Mouse (Mus musculus) heart, adult 18-20 months (tissue): ENCODE results near the gene Spns2. TPM values are rescaled to one million over a fixed set of nuclear protein-coding genes. Genes with fewer than 3 reads are reported as not detected.

Experiments
- DNase-seq, 2 experiments: peaks; one replicate each; pipeline ENCODE4 v3.0.0; 2021 to 2022; ENCODE audit warnings: mixed read lengths in 1 of 2
- total RNA-seq, 2 experiments: library from RNA; stranded (reverse); gene quantifications; 2 replicates each; pipeline ENCODE4 v1.2.3; 2021

The Spns2 gene
- total RNA-seq, 2 experiments from 2014 or later = 6.3 to 9.0 TPM

DNA sequence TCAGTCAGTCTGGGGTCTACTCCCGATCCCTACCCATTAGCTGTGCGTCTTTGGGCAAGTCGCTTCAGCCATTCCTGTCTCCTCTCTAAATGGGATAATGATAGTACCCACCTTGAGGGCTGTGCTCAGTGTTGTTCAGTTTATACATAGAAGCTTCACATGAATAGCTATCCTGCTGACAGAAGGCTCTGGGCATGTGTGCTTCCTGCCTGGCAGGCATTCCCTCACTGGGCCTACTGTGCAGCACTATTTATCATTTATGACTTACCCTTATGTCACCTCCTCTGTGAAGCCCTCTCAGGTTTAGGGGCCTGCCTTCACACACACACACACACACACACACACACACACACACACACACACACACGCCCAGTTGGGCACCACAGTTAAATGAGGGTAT lies 10.4 kb upstream of the Spns2 start:
- no peak for DNase-seq

GRCm38 (mm10) chr11:72497367-72497766 lies 7.7 kb upstream of the Spns2 start:
- DNase-seq = no peak

DNA sequence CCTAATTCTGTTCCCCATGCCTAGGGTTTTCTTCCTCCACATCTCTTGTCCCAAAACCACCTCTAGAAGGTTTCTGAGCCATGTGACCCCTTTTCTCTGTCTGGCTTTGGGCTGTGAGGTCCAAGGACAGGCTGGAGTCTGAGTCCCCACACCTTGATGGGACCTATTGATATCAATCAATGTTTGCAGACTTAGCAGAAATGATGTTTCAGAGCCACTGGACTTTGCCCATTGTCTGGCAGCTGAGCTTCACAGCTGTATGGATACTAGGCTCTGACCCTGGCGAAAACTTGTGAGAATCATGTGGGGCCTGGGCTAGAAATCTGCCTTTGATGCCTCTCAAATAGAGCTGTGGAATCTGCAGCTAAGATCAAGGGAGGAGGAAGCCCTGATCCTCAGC lies 7.1 kb upstream of the Spns2 start:
- DNase-seq = no peak

- DNase-seq = no peak
These were observed 6.4 kb upstream of the Spns2 start for GRCm38 (mm10) chr11:72496066-72496465.

DNA sequence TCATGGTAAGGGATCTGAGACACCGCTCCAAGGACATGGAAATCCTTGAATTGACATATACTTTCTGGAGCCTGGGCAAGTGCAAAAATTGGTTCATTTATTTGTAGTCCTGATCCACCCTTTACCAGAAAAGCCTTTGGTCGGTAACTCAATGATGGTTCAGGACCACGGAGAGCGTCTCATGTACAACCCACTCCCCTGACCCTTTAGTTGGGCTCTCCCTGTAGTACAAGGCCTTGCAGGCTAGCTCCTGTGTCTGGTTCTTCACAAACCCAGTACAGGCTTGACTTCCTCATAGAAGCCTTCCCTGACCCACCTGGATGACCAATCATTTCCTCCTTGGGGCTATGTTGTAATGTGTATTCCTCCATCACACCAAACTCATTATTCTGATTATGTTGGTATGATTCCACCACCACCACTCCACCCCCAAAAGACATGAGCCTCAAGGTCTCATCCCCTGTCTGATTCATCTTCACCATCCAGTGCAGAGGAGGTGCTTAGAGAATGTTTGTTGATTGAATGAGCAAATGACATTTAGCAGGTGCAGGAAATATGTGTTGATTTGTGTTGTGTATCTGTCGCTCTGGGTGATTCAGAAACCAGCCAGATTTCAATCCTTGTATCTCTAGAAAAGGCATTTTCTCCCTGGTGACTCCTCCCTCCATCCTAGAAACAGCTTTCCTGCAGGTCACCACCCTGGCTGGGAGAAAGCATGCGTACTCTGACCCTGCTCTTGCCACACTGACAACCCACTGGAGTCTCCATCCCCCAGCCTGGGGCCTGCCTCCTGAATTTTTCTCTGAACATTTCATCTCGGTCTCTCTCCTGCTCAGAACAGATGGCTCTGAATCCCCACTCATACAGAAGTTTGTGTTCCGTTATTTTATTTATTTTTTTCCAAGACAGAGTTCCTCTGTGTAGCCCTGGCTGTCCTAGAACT lies 4.6 kb upstream of the Spns2 start:
- no peak for DNase-seq

DNA sequence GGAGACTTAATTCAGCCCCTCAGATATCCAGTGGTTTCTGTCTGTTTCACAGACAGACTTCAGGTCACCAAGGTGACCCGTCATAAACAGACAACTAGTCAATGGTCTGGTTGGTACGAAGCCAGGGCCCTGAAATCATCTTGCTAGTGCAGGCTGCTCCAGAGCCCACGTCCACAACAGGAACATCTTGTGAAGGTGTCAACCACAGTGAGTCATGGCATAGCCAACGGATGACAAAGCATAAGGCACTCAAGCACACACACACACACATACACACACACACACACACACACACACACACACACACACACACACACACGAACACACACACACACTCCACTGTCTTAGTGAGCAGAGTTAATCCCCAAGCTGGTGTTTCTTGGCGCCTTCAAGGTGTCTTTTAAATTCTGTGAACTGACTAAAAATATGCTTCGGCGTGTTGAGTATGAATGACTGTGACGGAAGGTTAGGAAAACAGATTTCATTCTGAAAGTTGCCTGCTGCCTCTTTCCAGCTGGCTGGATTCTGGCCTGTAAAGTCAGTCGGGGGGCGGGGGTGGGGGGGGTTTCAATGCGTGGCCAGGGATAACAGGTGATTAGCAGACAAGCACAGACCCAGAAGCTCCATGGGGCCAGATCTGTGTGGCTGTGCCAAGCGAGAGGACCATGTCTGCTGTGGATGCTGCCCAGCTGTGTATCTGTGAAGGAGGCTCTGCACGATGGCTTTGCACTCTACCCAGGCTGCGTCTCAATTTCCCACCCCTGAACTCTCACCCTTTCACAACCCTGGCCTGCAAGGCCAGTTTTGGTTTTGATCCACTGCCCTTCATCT lies 1.6 kb upstream of the Spns2 start:
- no peak for DNase-seq

DNA sequence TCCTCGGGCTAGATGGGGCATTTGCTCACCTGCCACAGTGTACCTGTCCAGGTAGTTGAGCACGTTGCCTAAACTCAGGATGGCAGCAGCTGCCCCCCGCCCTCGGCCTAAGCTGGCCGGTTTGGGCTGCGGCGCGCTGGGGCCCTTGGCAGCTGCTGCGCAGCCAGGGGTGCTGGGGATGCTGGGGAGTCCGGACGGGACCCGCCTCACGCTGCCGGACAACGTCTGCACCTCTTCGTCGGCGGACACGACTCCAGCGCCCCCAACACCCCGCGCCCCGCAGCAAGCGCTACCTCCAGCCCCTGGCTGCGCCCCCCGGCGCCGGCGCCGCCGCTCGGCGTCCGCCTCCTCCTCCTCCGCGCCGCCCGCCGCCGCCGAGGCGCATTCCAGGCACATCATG lies 307 bp downstream of the Spns2 start:
- no peak for DNase-seq

- peak; percentile 36 to 50 for DNase-seq
These were observed 892 bp downstream of the Spns2 start for GRCm38 (mm10) chr11:72488753-72489271.

DNA sequence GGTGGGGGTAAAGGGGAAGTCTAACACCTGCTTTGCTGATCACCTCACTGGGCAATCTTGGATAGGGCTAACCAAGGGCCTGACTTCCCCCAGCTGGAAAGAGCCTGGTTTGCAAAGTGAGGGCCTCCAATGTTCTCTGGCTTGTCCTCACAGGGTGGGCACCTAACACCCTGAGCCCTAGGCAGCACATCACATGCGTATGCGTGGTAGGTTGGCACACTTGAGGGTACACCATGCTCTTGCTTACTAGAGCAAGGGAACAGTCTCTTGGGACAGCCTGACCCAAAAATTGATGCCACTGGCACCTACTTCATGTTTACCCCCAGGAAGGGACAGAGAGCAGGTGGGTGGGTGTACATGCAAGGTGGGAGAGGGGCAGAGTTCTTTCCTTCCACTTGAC lies 2.0 kb downstream of the Spns2 start:
- no peak for DNase-seq

GRCm38 (mm10) chr11:72487171-72487570 lies 2.5 kb downstream of the Spns2 start:
- DNase-seq = no peak

- DNase-seq = no peak
These were observed 3.7 kb downstream of the Spns2 start for GRCm38 (mm10) chr11:72485960-72486359.

GRCm38 (mm10) chr11:72485157-72485556 lies 4.5 kb downstream of the Spns2 start:
- DNase-seq = no peak

DNA sequence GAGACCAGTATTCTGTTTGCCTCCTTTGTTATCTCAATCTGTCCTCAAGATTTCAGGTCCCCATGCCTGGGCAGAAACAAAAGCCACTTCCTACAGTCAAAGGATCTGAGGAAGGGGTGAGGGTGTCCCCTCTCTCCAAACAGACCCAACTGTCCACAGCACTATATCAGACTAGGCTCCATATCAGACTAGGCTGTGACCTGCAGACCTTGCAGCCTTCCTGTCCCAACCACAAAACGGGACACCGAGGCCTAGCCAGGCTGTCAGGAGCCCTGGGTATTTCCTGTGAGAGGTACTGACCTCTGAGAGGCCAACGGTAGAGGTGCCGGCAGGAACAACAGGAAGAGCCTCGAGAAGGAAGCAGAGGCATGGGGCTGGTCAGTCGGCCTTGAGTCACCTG lies 5.2 kb downstream of the Spns2 start:
- no peak for DNase-seq

- no peak for DNase-seq
These were observed 7.8 kb downstream of the Spns2 start for GRCm38 (mm10) chr11:72481952-72482351.

DNA sequence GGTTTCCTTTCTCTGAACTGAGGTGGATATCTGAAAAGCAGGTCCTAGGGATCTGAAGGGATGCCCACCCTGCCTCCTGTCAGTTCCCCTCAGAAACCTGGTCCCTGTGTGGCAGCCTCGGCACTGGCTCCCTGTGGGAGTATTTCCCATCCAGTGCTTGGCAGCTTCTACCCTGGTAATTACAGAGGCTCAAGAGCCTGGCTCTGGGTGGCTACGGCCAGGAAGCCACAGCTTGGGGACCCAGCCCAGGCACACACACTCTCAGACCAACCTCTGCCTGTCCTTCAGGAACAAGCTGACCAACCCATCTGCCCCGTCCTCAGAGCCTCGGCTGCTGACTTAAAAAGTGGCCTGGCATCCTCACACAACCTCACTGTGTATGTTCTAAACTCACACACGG lies 8.4 kb downstream of the Spns2 start:
- no peak for DNase-seq

DNA sequence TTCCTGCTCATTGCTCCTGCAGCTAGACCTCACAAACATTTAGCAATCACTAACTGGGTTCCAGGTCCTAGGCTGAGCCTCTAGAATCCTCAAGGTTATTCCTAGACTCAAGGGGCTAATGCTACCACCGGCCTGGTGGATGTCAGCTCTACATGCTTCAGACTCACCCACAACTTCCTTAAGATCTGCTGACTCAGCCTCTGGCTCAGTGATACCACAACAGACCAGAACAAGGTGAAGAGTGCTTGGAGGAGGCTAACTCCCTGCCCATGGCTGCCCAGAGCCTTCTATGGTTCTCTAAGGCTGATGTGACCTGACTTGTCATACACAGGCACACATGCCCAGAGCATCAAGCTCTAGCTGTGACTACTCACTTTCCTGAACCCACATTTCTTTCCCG lies 10.2 kb downstream of the Spns2 start:
- DNase-seq = no peak

DNA sequence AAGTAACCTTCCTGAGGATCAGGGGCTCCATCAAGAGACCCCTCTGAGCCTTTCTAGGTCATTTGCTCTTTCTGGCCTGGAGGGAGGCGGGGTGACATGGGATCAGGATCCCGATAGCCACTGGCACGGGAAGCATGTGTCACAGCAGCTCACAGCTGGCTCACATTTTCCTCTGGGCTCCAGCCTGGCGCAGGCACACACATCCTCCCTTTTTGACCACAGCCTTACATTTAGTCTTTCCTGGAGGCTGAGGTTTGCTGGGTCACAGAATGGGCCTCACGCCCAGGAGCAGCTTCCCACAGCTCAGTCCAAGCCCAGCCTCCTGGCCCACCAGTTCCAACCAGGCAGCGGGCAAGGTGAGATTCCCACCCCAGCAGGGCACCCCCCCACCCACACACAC lies 11.5 kb downstream of the Spns2 start:
- peak; percentile 28 to 56 for DNase-seq

GRCm38 (mm10) chr11:72477653-72478052 lies 12.1 kb downstream of the Spns2 start:
- DNase-seq = no peak

GRCm38 (mm10) chr11:72477182-72477581 lies 12.5 kb downstream of the Spns2 start:
- DNase-seq = peak; percentile 38 to 70

DNA sequence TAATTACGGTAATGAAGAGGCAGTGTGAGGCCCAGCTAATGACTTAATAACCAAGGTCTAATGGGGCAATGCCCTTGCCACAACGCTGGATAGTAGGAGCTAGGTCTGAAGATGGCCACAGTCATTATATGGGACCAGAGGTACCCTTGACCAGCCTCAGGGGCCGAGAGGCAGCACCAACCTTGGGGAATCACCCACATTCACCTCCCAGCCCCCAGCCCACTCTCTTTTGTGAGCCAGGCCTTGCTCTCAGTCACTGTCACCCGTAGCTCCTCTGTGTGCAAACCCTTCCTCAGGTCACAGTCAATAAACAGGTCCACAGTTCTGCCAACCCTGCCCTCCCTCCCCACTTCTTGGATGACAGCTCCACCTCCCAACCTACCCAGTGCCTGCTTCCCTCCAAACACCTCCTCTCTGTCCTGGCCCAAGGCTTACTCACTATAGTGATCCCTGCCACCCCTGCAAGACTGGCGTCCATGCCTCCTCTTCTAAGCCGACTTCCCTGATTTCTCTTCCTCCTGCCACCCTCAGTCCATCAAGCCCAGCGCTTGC lies 13.6 kb downstream of the Spns2 start:
- no peak for DNase-seq

DNA sequence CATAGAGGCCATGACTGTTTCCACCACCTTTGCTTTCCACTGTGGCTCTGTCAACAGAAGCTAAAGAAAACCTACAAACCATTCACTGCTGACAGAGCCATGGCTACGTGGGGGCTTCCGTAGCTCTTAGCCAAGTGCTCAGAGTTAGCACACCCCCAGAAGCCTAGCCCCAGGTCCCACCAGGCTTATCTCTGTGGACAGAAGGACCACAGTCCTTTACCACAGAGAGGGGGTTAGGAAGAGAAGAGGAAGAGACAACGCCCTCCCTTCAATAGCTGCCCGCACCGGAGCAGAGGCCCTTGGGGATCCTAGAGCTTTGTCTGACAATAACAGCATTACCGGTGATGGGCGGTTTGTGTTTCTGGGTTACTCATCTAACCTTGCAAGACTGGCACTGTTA lies 14.3 kb downstream of the Spns2 start:
- peak; percentile 20 to 48 for DNase-seq

GRCm38 (mm10) chr11:72474926-72475325 lies 14.8 kb downstream of the Spns2 start:
- DNase-seq = no peak

GRCm38 (mm10) chr11:72473540-72473939 lies 16.2 kb downstream of the Spns2 start:
- DNase-seq = no peak
